Mouse (Mus musculus): Measurements from ENCODE around the gene 6330409D20Rik.

6330409D20Rik gene

GRCm38 (mm10) chr2:32722046-32722445 lies 18.8 kb downstream of the 6330409D20Rik start:
- DNase-seq: peak; percentile 22 to 25

- peak; percentile 54 to 56 for DNase-seq
Measured at GRCm38 (mm10) chr2:32720681-32721229, 20.1 kb downstream of the 6330409D20Rik start, which contains the start of gene Sh2d3c. Sh2d3c (plus strand) TSS chr2:32721055.

- peak; percentile 32 to 37 for DNase-seq
Measured at GRCm38 (mm10) chr2:32720053-32720452, 20.8 kb downstream of the 6330409D20Rik start.

GRCm38 (mm10) chr2:32718761-32719160 lies 22.1 kb downstream of the 6330409D20Rik start:
- DNase-seq: no peak

- peak; percentile 80 to 82 for DNase-seq
Measured at GRCm38 (mm10) chr2:32714987-32715425, 25.8 kb downstream of the 6330409D20Rik start.

- peak; percentile 52 to 63 for DNase-seq
Measured at GRCm38 (mm10) chr2:32714117-32714986, 26.5 kb downstream of the 6330409D20Rik start.

- peak; percentile 97 to 98 for DNase-seq
Measured at GRCm38 (mm10) chr2:32712934-32713817, 27.6 kb downstream of the 6330409D20Rik start, which contains the start of gene Cdk9. Cdk9 (minus strand) TSS chr2:32713076.

GRCm38 (mm10) chr2:32712586-32712933 lies 28.3 kb downstream of the 6330409D20Rik start:
- peak; percentile 99 for DNase-seq

- peak; percentile 71 to 72 for DNase-seq
Measured at GRCm38 (mm10) chr2:32712108-32712551, 28.7 kb downstream of the 6330409D20Rik start.

- no peak for DNase-seq
Measured at GRCm38 (mm10) chr2:32711301-32712056, 29.3 kb downstream of the 6330409D20Rik start.

- peak; percentile 58 to 68 for DNase-seq
Measured at GRCm38 (mm10) chr2:32710425-32710824, 30.4 kb downstream of the 6330409D20Rik start.

- DNase-seq: no peak
Measured at GRCm38 (mm10) chr2:32709521-32710137, 31.2 kb downstream of the 6330409D20Rik start.

GRCm38 (mm10) chr2:32708643-32709042 lies 32.2 kb downstream of the 6330409D20Rik start:
- peak; percentile 84 to 86 for DNase-seq

- DNase-seq: no peak
Measured at GRCm38 (mm10) chr2:32706971-32707370, 33.8 kb downstream of the 6330409D20Rik start.

GRCm38 (mm10) chr2:32705018-32705417 lies 35.8 kb downstream of the 6330409D20Rik start:
- no peak for DNase-seq

- DNase-seq: no peak
Measured at GRCm38 (mm10) chr2:32704021-32704421, 36.8 kb downstream of the 6330409D20Rik start, which contains the start of gene Fpgs. Fpgs (minus strand) TSS chr2:32704145.

GRCm38 (mm10) chr2:32703046-32703445 lies 37.8 kb downstream of the 6330409D20Rik start:
- DNase-seq: no peak

GRCm38 (mm10) chr2:32700966-32701743 lies 39.7 kb downstream of the 6330409D20Rik start:
- DNase-seq: no peak

GRCm38 (mm10) chr2:32699680-32700079 lies 41.1 kb downstream of the 6330409D20Rik start:
- no peak for DNase-seq

GRCm38 (mm10) chr2:32694691-32695090 lies 46.1 kb downstream of the 6330409D20Rik start:
- no peak for DNase-seq

All from B cell, adult 2 months (primary cell).